Mouse (Mus musculus) forebrain, postnatal 0 days (tissue): Measurements from ENCODE around the gene Bmper. TPM values are rescaled to one million over a fixed set of nuclear protein-coding genes. Genes with fewer than 3 reads are reported as not detected.

Experiments used
- ATAC-seq: fragments of 200-750 bp; cut with Nextera tagmentation; 2 replicates; pipeline ENCODE4 v1.8.0; 2017; ENCODE audit warnings: mild to moderate bottlenecking, moderate library complexity
- DNase-seq: peaks from one replicate; pipeline ENCODE4 v3.0.0-alpha.2; 2015
- H3K27ac ChIP-seq: fragments of 300-500 bp; sonication (generic); 2 replicates; pipeline ENCODE4 v1.5.1; 2014; ENCODE audit warnings: low read depth, mild to moderate bottlenecking, antibody characterized with exemption, low read length, moderate library complexity, mixed read lengths
- H3K27me3 ChIP-seq: fragments of 300-500 bp; sonication (generic); 2 replicates; pipeline ENCODE4 v1.6.1; 2014; ENCODE audit warnings: mild to moderate bottlenecking, low read length, mixed read lengths; ENCODE audit not compliant: insufficient read depth
- H3K36me3 ChIP-seq: fragments of 300-500 bp; sonication (generic); 2 replicates; pipeline ENCODE4 v1.6.1; 2014; ENCODE audit warnings: mild to moderate bottlenecking, moderate library complexity; ENCODE audit not compliant: insufficient read depth
- H3K4me1 ChIP-seq: fragments of 300-500 bp; sonication (generic); 2 replicates; pipeline ENCODE4 v1.6.1; 2014; ENCODE audit warnings: antibody characterized with exemption; ENCODE audit not compliant: insufficient read depth
- H3K4me2 ChIP-seq: fragments of 300-500 bp; sonication (generic); 2 replicates; pipeline ENCODE4 v1.6.1; 2014; ENCODE audit warnings: low read depth, mild to moderate bottlenecking, moderate library complexity
- H3K4me3 ChIP-seq: fragments of 300-500 bp; sonication (generic); 2 replicates; pipeline ENCODE4 v1.5.1; 2014; ENCODE audit warnings: low read depth, low read length, mixed read lengths
- H3K9ac ChIP-seq: fragments of 300-500 bp; sonication (generic); 2 replicates; pipeline ENCODE4 v1.6.1; 2014; ENCODE audit warnings: mild to moderate bottlenecking
- H3K9me3 ChIP-seq: fragments of 300-500 bp; sonication (generic); 2 replicates; pipeline ENCODE4 v1.6.1; 2016; ENCODE audit warnings: low read length
- CTCF ChIP-seq: sonication (generic); IDR thresholded peaks from 2 replicates; pipeline ENCODE4 v1.5.1; 2016; ENCODE audit warnings: antibody characterized with exemption, control low read depth, low read depth
- WGBS: fragments of 180-500 bp; shearing (Covaris S2); extraction: QIAGEN DNeasy Blood & Tissue Kit; methylation state at CpG from one replicate; pipeline ENCODE4 v1.1.7; 2014; 5-methylcytosine and 5-hydroxymethylcytosine counted together
- polyA plus RNA-seq: library from polyadenylated mRNA; unstranded; fragments of >200 nt; fragmentation: Nextera tagmentation; extraction: Ambion mirVana; gene quantifications from 2 replicates; pipeline ENCODE4 v1.2.1, GENCODE M21; 2015
- total RNA-seq: library from RNA; depleted of rRNA; stranded (reverse); fragments of >200 nt; gene quantifications from 2 replicates; pipeline ENCODE4 v1.2.3, GENCODE M21; 2014

The Bmper gene
- total and polyA plus RNA-seq, 2 experiments from 2014 or later: 5.6 to 9.6 TPM

DNA sequence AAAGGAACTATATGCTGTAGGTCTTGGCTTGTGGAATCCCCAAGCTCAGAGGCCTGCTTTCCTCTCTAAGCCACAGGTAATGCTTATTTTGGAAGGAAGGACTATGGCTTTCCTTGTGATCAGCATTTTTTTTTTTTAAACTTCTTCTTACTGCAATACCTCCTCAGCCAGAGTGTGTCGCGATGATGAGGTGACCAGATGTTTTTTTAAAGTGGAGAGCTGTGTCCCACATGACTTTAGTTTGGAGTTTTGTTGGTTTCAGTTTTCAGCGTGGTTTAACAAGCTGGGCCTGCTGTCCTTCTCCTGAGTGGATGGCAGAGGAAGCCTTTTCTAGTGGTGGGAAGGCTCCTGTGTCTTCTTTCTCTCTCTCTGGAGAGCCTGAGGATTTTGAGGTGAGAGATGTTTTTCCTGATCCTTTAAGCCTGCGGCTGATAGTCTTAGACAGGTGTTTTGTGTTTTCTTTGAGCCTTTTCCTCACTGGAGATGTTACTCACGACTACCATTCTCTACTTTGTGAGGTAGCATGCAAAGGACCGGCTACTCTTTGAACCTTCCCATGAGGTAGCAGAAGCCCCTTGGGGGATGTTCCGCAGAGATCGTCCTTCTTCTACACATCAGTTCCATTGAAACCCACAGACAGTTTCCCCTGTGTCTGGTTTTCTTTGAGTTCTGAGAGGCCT is 74.8 kb downstream of the Bmper start:
- DNase-seq (no peak), ATAC-seq (no peak)
- H3K4me1 ChIP-seq: no peaks in the 10 kb centered on the region
- H3K36me3 ChIP-seq: no peaks in the 10 kb centered on the region
- no peak for TF ChIP-seq CTCF
- no peak overlapping the region for H3K4me2 ChIP-seq
- no peaks in the 10 kb centered on the region for H3K27me3 ChIP-seq
- WGBS: 92% methylated on average over 8 of the region's 8 CpGs
- no peaks in the 10 kb centered on the region for H3K9me3 ChIP-seq
- no peak overlapping the region for H3K4me3 ChIP-seq
- no peak overlapping the region for H3K9ac ChIP-seq
- no peak overlapping the region for H3K27ac ChIP-seq

DNA sequence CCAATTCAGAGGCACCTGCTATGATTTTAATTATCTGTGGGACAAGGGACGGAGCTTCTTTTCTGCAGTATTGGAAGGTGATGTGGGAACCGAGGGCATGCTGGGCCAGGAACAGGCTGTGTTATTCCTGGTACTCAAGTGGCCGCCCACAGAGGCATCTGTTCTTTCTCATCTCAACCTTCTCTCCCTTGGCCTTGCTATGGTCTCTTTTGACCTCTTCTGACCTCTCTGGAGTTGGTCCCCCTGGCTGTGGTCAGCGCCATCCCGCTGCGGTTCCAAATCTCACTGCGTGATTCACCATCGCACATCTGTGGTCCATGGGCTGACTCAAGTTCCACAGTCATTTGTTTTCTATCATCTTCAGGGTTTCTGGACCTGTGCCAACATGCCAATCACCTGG is 77.5 kb downstream of the Bmper start:
- no peak overlapping the region for H3K27ac ChIP-seq
- H3K4me3 ChIP-seq: no peak overlapping the region
- ATAC-seq (no peak), DNase-seq (no peak)
- 93% methylated on average over 8 of the region's 8 CpGs for WGBS
- no peak overlapping the region for H3K4me2 ChIP-seq
- no peaks in the 10 kb centered on the region for H3K9me3 ChIP-seq
- no peaks in the 10 kb centered on the region for H3K36me3 ChIP-seq
- no peak overlapping the region for H3K9ac ChIP-seq
- no peaks in the 10 kb centered on the region for H3K4me1 ChIP-seq
- TF ChIP-seq CTCF: no peak
- no peaks in the 10 kb centered on the region for H3K27me3 ChIP-seq

GRCm38 (mm10) chr9:23305681-23306080 is 82.8 kb downstream of the Bmper start:
- Histone ChIP-seq H3K9ac (no peak overlapping the region), H3K4me3 (no peak overlapping the region), H3K9me3 (no peaks in the 10 kb centered on the region), H3K4me2 (no peak overlapping the region), H3K4me1 (no peaks in the 10 kb centered on the region; the same call in 1 of the 2 replicates), H3K27me3 (no peaks in the 10 kb centered on the region), H3K27ac (no peak overlapping the region), H3K36me3 (no peaks in the 10 kb centered on the region)
- no peak for ATAC-seq
- TF ChIP-seq CTCF: no peak
- 85% methylated on average over 4 of the region's 4 CpGs for WGBS
- no peak for DNase-seq

DNA sequence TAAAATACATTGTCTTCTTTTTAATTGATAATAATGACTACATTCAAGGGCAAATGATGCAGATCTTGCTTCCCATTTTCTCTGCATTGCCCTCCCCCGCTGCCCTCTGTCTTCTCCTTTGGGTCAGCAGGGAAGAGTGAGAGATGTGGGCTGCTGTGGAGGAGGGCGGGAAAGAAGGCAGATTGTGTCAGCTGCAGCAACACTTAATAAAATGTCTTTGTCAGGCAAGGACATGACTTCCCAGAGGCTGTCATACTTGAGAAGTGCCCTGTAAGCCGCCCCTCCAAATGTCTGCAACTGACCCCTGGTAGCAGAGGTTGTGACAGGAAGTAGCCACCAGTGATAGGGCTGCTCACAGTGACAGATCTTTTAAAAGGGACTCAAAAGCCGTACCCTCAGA is 83.3 kb downstream of the Bmper start:
- ATAC-seq: no peak
- no peak overlapping the region for H3K4me3 ChIP-seq
- H3K27me3 ChIP-seq: no peaks in the 10 kb centered on the region
- no peak for DNase-seq
- no peak overlapping the region for H3K4me2 ChIP-seq
- no peak for TF ChIP-seq CTCF
- 85% methylated on average over 4 of the region's 4 CpGs for WGBS
- no peak overlapping the region for H3K9ac ChIP-seq
- H3K4me1 ChIP-seq: no peaks in the 10 kb centered on the region; the same call in 1 of the 2 replicates
- no peak overlapping the region for H3K27ac ChIP-seq
- H3K36me3 ChIP-seq: no peaks in the 10 kb centered on the region
- no peaks in the 10 kb centered on the region for H3K9me3 ChIP-seq

DNA sequence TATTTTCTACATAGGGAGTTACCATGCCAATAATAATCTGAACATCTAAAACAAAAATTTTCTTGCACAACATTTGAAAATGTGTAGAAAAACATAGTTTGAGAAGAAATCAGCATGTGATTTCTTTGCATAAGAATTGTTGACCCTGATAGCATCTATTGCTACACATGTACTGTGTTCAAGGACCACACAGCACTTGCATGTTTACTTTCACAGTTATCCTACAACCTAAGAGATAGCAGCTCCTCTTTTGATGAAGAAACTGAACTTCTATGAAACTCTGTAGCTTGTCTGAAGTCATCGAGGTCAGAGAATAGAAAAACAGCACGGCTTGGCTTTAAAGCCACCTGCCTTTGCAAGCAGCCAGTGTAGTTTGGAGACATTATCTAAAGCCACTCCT is 85.0 kb downstream of the Bmper start:
- Histone ChIP-seq H3K4me2 (no peak overlapping the region), H3K9ac (no peak overlapping the region), H3K27me3 (no peaks in the 10 kb centered on the region), H3K27ac (no peak overlapping the region), H3K36me3 (no peaks in the 10 kb centered on the region), H3K4me3 (no peak overlapping the region), H3K4me1 (no peaks in the 10 kb centered on the region; the same call in 1 of the 2 replicates), H3K9me3 (no peaks in the 10 kb centered on the region)
- DNase-seq (no peak), ATAC-seq (no peak)
- no peak for TF ChIP-seq CTCF
- 91% methylated on average over 2 of the region's 2 CpGs for WGBS

DNA sequence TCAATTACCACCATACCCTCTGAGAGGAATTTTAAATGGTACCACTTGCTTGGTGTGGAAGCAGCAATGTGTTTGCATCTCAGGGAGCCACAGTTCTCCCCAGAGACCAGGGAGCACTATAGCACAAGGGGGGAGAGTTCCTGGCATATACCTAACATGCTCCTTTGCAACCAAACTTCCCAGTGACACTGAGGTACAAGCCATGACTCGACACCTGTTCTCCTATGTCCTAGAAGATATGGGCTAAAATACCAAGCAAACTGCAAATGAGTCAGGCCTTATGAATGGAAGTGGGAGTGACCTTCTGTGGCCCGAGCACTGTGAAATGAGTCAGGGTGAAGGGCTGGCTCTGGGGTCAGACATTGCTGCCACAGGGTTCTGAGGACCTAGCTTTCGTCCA is 88.1 kb downstream of the Bmper start:
- Histone ChIP-seq H3K4me1 (no peaks in the 10 kb centered on the region; the same call in 1 of the 2 replicates), H3K27ac (no peak overlapping the region), H3K4me3 (no peak overlapping the region), H3K27me3 (no peaks in the 10 kb centered on the region), H3K9ac (no peak overlapping the region), H3K4me2 (no peak overlapping the region), H3K9me3 (no peaks in the 10 kb centered on the region), H3K36me3 (no peaks in the 10 kb centered on the region)
- no peak for DNase-seq
- no peak for TF ChIP-seq CTCF
- no peak for ATAC-seq
- WGBS: 78% methylated on average over 3 of the region's 3 CpGs

- ATAC-seq (no peak), DNase-seq (no peak)
- no peaks in the 10 kb centered on the region for H3K9me3 ChIP-seq
- TF ChIP-seq CTCF: no peak
- H3K4me3 ChIP-seq: no peak overlapping the region
- no peaks in the 10 kb centered on the region for H3K36me3 ChIP-seq
- no peak overlapping the region for H3K27ac ChIP-seq
- H3K4me1 ChIP-seq: no peaks in the 10 kb centered on the region; the same call in 1 of the 2 replicates
- no peak overlapping the region for H3K9ac ChIP-seq
- no peaks in the 10 kb centered on the region for H3K27me3 ChIP-seq
- no peak overlapping the region for H3K4me2 ChIP-seq
These were observed 89.1 kb downstream of the Bmper start for GRCm38 (mm10) chr9:23311956-23312355.
